Mouse (Mus musculus): ENCODE results near the gene Arhgef2.
"Not testable (repeated sequence)": the region's sequence is repeated elsewhere in the genome, so short reads cannot be mapped to it uniquely, and the experiment has no call there.

Arhgef2 gene

GRCm38 (mm10) chr3:88590246-88590645, 15.5 kb upstream of the Arhgef2 start:
- no peak for DNase-seq (ENCODE audit: low read depth, low spot score)

- DNase-seq (ENCODE audit: low read depth, low spot score) = no peak
These were observed 14.7 kb upstream of the Arhgef2 start for GRCm38 (mm10) chr3:88591044-88591443.

DNA sequence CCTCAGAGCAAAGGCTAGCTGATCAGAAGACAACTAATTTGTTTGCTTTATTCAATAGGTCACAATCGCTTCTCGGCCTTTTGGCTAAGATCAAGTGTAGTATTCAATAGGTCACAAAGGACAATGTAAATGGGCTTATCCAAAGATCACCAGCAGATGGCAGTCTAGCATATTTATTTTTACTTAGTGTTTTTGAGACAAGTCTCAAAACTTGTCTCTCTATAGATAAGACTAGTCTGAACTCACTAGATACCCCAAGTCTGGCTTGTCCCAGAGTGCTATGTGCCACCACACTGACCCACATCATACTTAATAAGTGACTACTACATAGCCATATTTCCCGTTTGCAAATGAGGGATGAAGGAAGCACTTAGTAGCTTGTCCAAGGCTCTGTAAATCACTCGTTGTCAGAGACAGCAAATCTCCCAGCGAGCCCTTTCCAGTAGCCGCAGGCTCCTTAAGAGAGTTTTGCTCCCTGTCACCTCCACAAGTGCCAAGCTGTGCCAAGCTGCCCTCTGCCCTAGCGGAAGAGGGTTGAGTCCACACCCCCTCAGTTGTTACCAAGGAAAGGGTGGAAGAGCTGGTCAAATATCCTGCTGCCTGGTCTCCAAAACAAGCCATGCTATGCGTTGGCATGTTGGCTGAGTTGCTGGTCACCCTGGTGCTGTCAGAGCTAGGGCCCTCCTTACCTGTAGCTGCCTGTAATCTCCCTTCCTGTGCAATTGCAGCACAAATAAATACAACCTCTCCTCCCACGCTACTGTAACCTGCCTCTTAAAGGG, 13.6 kb upstream of the Arhgef2 start:
- peak; percentile 56 for DNase-seq (ENCODE audit: low read depth, low spot score)

- DNase-seq (ENCODE audit: low read depth, low spot score) = no peak
These were observed 12.7 kb upstream of the Arhgef2 start for GRCm38 (mm10) chr3:88592942-88593576.

GRCm38 (mm10) chr3:88593893-88594580, 11.7 kb upstream of the Arhgef2 start:
- DNase-seq (ENCODE audit: low read depth, low spot score) = no peak

GRCm38 (mm10) chr3:88596547-88596946, 9.2 kb upstream of the Arhgef2 start:
- DNase-seq (ENCODE audit: low read depth, low spot score) = not testable (repeated sequence)

DNA sequence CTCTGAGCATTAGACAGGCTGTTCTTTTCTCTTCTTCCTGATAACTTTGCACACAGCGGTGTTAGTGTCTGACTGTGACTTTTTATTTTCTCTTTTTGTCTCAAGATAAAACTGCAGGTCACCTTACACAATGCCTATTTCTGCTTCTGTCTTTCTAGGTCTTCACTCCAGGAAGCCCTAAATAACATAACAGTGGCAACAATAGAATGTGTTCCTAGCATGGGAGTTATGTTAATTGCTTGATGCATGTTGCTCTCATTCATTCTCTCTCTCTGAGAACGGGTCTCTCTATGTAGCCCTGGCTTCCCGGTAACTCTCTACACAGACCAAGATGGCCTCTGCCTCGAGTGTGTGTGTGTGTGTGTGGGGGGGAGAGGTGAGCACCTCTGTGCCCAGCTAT, 3.3 kb upstream of the Arhgef2 start:
- DNase-seq (ENCODE audit: low read depth, low spot score) = no peak

- no peak for DNase-seq (ENCODE audit: low read depth, low spot score)
These were observed 2.0 kb upstream of the Arhgef2 start for GRCm38 (mm10) chr3:88603714-88604161.

- DNase-seq (ENCODE audit: low read depth, low spot score) = no peak
These were observed 903 bp upstream of the Arhgef2 start for GRCm38 (mm10) chr3:88604863-88605262.

DNA sequence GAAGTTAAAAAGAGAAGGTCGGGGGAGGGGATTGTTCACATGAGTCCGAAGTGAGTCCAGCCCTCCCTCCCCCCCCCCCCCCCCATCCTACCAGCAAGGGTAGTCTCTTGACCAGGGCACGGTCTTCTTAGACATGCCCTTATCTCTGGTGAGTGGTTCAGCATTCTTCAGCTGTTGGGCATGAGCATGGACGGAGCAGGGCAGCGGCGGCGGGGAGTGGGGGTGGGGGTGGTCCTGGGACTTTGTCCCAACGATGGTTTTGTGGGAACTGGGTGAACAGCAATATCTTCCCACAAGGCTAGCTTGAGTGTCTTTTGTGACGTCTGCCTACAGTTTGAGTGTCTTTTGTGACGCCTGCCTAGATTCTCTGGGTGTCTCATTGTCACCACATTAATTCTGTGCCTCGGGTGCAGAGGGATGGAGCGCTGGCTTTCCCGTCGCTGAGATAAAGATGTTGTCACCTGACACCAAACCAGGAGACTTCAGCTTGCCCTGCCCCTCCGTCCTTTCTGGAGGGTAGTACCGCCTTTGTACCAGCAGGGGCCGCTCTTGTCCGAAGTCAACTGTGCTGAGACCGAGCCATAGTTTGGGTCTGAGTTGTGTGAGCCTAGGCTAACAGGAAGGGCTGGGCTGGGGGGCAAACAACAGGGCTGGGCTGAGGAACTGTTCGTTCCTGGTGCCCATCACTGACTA, 1.4 kb downstream of the Arhgef2 start:
- peak; percentile 76 for DNase-seq (ENCODE audit: low read depth, low spot score)

- DNase-seq (ENCODE audit: low read depth, low spot score) = no peak
These were observed 2.0 kb downstream of the Arhgef2 start for GRCm38 (mm10) chr3:88607758-88608138.

- DNase-seq (ENCODE audit: low read depth, low spot score) = no peak
These were observed 3.3 kb downstream of the Arhgef2 start for GRCm38 (mm10) chr3:88609066-88609465.

GRCm38 (mm10) chr3:88614418-88614817, 8.7 kb downstream of the Arhgef2 start:
- no peak for DNase-seq (ENCODE audit: low read depth, low spot score)

GRCm38 (mm10) chr3:88615117-88615516, 9.4 kb downstream of the Arhgef2 start:
- DNase-seq (ENCODE audit: low read depth, low spot score) = no peak

- DNase-seq (ENCODE audit: low read depth, low spot score) = no peak
These were observed 10.2 kb downstream of the Arhgef2 start for GRCm38 (mm10) chr3:88615902-88616391.

DNA sequence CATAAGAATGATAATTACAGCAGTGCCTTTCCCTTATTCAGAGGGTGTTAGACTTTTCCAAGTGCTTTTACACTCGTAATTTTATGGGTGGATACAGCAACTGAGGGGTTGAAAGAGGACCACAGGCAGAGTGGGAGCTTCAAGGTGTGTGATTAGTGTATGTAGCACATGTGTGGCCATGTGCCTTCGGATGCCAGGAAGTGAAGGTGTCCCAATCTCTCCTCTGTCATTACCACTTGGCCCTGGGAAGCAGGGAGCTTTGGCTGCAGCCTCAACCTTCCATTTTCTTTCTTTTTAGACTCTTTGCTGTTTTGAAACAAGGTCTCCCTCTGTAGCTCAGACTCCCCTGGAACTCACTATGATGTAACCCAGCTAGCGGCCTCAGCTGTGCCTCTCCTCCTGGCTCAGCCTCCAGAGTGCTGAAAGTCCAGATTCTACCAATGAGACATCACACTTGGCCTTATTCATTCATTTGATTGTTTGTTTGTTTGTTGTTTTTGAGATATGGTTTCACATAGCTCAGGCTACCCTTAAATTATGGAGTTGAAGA, 11.3 kb downstream of the Arhgef2 start:
- no peak for DNase-seq (ENCODE audit: low read depth, low spot score)

DNA sequence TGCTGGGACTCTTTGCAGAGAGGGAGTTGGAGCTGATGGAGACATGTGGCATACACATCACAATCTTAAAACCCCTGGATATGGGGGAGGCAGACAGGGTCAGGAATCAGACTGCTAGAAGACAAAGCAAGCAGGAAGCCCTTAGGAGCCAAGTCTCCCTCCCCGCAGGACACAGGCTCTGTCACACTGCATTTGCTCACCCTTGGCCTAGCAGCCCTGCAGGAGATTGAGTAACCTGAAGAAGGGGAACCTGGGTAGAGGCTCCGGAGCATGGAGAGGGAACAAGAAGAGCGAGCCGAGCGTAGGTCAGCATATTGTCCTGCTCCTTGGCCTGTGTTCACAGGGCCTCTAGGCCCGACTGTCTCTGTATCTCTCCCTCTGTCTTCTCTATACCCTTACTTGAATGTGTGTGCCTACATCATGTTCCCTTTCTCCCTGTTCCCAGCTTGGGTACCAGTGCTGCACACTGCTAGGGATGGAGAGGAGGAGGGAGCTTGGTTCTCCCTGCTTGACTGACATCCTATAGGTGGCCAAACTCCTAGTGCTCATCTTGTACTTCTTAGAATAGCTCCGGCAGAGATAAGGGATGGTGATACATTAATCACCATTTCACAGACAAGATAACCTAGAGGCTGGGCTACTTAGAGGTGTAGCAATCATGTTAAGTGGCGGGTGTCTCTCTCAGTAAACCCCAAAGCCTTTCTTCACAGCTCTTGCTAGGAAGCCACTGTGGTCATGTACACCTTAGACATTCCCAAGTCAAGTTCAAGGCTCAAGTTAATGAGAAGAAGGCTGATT, 12.5 kb downstream of the Arhgef2 start:
- no peak for DNase-seq (ENCODE audit: low read depth, low spot score)

GRCm38 (mm10) chr3:88619113-88620097, 13.6 kb downstream of the Arhgef2 start:
- no peak for DNase-seq (ENCODE audit: low read depth, low spot score)

All from retina, postnatal 7 days (tissue).